In genomic region chr12:86804857-86805256, GRCm38 (mm10) we compare ENCODE assay signal across 10 mouse cellular contexts.
DNase-seq lines count a peak whose midpoint lies in the region; ATAC-seq and TF ChIP-seq lines count a peak whose summit lies in the region.
"Had no signal": no experiment of that assay in that cellular context is flagged by ENCODE, and none has a peak within 500 bp of the region (broad histone marks: within the 10 kb centered on the region; RNA-seq: fewer than 3 reads in every experiment).

No protein-coding gene starts in this region.

- 45% methylated on average over 2 of the region's 2 CpGs for WGBS in lung, embryonic 14.5 days
- WGBS in hindbrain, embryonic 15.5 days, result 67% methylated on average over 2 of the region's 2 CpGs
- 75% methylated on average over 2 of the region's 2 CpGs for WGBS in olfactory bulb, adult 2 months

- H3K27me3 ChIP-seq in lung, embryonic 14.5 days (ENCODE audit: insufficient read depth, low read length), result no peaks in the 10 kb centered on the region
- no peaks in the 10 kb centered on the region for H3K27me3 ChIP-seq in hindbrain, embryonic 15.5 days

- TF ChIP-seq CTCF in lung, embryonic 14.5 days (IDR thresholded peaks at IDR 0.05; ENCODE audit: low read depth), result no peak
- no peak for TF ChIP-seq CTCF in olfactory bulb, adult 2 months (IDR thresholded peaks at IDR 0.05; ENCODE audit: insufficient read depth, low read depth, low read length)

- H3K9ac ChIP-seq in lung, embryonic 14.5 days, result no peak overlapping the region
- no peak overlapping the region for H3K9ac ChIP-seq in hindbrain, embryonic 15.5 days

- no peak overlapping the region for H3K4me3 ChIP-seq in lung, embryonic 14.5 days (ENCODE audit: low read depth, low read length)
- H3K4me3 ChIP-seq in hindbrain, embryonic 15.5 days, result no peak overlapping the region
- H3K4me3 ChIP-seq in olfactory bulb, adult 2 months (ENCODE audit: insufficient read depth, low read depth, low read length), result no peak overlapping the region

- peak overlapping the region; percentile 97 for H3K27ac ChIP-seq in lung, embryonic 14.5 days (ENCODE audit: low read depth)
- H3K27ac ChIP-seq in hindbrain, embryonic 15.5 days (replicated peaks), result peak overlapping the region; percentile 97
- H3K27ac ChIP-seq in olfactory bulb, adult 2 months (ENCODE audit: insufficient read depth, low read depth, low read length), result peak overlapping the region; percentile 95
- H3K27ac ChIP-seq: macrophage had no signal

- no peak for TF ChIP-seq POLR2A in olfactory bulb, adult 2 months (IDR thresholded peaks at IDR 0.05; ENCODE audit: insufficient read depth, low read depth, low read length)

- ATAC-seq in lung, embryonic 14.5 days (ENCODE audit: insufficient read depth), result no peak
- no peak for ATAC-seq in hindbrain, embryonic 15.5 days (ENCODE audit: low FRiP score, low read depth)

- peaks cover 66% of the 10 kb centered on the region for H3K4me1 ChIP-seq in lung, embryonic 14.5 days (ENCODE audit: insufficient read depth)
- peaks cover 97% of the 10 kb centered on the region for H3K4me1 ChIP-seq in hindbrain, embryonic 15.5 days (replicated peaks)
- peaks cover 82% of the 10 kb centered on the region for H3K4me1 ChIP-seq in olfactory bulb, adult 2 months (ENCODE audit: control insufficient read depth, insufficient read depth, low read length)

- DNase-seq in heart, adult 11 months, result peak; percentile 90
- DNase-seq in heart, postnatal 4 days, result no peak
- no peak for DNase-seq in lung, embryonic 14.5 days
- no peak for DNase-seq in lung, postnatal 10 days
- no peak for DNase-seq in thymus, postnatal 25 days
- DNase-seq in urinary bladder, postnatal 36 days (ENCODE audit: low spot score in 2 of 2), result no peak
- DNase-seq: cerebellum, adult 11 months had no signal

- no peaks in the 10 kb centered on the region for H3K9me3 ChIP-seq in lung, embryonic 14.5 days (ENCODE audit: low read depth, low read length)
- H3K9me3 ChIP-seq in hindbrain, embryonic 15.5 days, result no peaks in the 10 kb centered on the region

- no peak overlapping the region for H3K4me2 ChIP-seq in lung, embryonic 14.5 days
- H3K4me2 ChIP-seq in hindbrain, embryonic 15.5 days, result no peak overlapping the region

- H3K36me3 ChIP-seq in lung, embryonic 14.5 days (ENCODE audit: insufficient read depth), result no peaks in the 10 kb centered on the region
- H3K36me3 ChIP-seq in hindbrain, embryonic 15.5 days, result no peaks in the 10 kb centered on the region
